Mouse (Mus musculus): ENCODE data around the gene Actrt1.

The Actrt1 gene

DNA sequence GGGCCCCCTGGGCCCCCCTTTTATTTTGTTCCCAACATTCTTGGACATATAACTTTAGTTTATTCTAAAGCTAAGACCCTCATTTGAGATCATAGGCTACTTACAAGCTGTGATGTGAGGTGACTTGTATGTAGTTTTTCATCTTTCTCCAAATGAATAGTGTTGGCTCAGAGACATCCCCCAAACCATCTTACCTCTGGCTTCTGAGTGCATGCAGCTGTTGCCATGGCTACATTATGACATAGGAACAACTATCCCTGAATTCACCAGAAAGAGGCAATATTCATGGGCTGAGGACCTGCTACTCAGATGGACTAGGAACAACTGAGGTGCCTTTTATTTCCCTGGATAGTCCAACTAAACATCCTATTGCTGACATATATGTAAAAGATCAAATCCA, at the start of gene Actrt1:
TSS of gene Actrt1 (plus strand) at position 301 of the 400 bp plus-strand sequence.
- DNase-seq (ENCODE audit: low spot score), result no peak

DNA sequence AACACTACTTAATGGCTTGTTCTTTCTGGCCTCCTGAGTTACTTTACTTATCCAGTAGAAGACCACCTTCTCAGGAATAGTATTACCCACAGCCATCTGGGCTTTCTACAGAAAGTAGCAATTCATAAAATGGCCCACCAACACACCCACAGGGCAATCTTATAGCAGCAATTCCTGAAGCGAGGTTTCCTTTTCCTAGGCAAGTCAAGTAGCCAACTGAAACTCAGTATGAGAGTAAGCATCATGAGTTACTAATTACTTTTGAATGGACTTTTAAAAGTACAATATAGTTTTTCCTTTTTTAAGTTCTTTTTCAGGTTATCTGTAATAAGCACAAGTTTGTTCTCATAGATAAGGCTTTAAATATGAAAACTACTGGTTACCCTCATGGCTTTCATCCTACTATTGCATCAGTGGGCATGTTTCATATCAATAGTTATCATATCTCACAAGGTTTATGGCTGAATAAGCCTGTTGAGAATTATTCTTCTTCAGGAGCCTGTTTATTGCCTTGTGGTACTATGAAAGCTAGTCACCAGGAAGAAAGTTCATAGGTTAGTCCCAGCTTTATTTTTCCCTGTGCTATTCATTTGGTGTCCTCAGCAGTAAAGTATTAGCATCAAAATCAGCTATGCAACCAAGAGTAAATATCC, 2.8 kb downstream of the Actrt1 start:
- no peak for DNase-seq (ENCODE audit: low spot score)
